Mouse (Mus musculus) liver, embryonic 14.5 days (tissue): ENCODE results near the gene Msmb.

Experiments used
- CTCF ChIP-seq: IDR thresholded peaks from 2 replicates; pipeline ENCODE4 v1.5.1; 2016; ENCODE audit warnings: antibody characterized with exemption, low read depth, control low read depth
- EP300 ChIP-seq: IDR thresholded peaks from 2 replicates; pipeline ENCODE4 v1.6.1; 2016; ENCODE audit warnings: antibody characterized with exemption, low read depth

DNA sequence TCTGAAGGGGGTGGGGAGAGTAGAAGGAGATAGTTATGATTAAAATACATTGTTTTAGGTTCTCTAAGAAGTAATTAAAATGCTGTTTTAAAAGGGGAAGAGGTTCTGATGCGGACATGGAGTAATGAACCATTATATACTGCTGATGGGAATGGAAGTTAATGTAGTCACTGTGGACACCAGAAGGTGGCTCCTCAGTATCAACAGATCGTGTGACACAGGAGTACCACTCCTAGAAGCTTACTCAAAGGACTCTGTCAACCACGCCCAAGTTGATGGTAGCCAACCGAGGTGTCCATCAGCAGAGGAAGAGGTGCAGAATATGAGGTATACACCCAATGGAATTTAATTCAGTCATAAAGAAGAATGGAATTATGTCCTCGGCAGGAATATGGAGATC is 13.4 kb upstream of the Msmb start:
- TF ChIP-seq CTCF (peak; percentile 55), EP300 (no peak)
